Mouse (Mus musculus): ENCODE data around the gene Gm20388. TPM values are rescaled to one million over a fixed set of nuclear protein-coding genes. Genes with fewer than 3 reads are reported as not detected.
A peak's percentile ranks its signal among the peaks of the same experiment; 100 is the strongest.

Gm20388 gene
- polyA plus RNA-seq, 1 experiment from 2014 or later, result 1.7 TPM

DNA sequence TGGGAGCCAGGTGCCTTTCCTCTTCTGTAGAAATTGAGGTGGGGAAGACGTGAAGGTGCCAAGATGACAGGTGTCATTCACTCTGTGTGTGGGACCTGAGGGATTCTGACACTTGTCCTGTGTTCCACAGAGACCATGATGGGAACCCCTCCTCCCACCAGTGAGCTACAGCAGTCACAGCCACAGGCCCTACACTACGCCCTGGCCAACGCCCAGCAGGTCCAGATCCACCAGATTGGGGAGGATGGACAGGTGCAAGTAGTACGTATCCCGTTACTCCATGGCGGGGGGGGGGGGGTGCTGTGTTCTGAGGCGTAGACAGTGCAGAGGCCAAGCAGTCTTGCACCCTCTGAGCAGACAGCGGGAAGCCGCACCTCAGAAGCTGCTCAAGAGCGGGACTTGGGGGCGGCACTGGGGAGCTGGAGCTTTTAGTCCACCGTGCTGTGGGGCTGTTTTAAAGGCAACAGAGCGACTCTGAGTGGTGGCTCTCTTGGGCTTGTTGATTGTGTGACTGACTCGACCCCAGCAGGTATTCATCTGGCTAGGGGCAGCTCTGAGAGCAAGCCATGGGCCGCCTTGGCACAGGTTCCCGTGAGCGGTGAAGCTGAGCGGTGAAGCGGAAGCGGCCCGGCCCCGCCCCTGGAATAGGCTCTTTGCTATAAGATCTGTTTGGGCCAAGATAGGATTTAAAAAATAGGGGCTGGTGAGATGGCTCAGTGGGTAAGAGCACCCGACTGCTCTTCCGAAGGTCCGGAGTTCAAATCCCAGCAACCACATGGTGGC lies 2095.0 kb downstream of the Gm20388 start:
- Histone ChIP-seq H3K36me3 (peaks cover 88% of the 10 kb centered on the region), H3K9me3 (no peaks in the 10 kb centered on the region)

GRCm38 (mm10) chr8:122006688-122007484 lies 2096.2 kb downstream of the Gm20388 start:
- H3K27ac ChIP-seq, result no peak overlapping the region
- H3K36me3 ChIP-seq, result peaks cover 87% of the 10 kb centered on the region
- no peaks in the 10 kb centered on the region for H3K27me3 ChIP-seq (ENCODE audit: insufficient read depth, poor library complexity, severe bottlenecking)
- peaks cover 12% of the 10 kb centered on the region; the same call in 1 of the 2 replicates for H3K4me1 ChIP-seq (replicated peaks)
- no peak for DNase-seq (ENCODE audit: low spot score)
- no peak overlapping the region for H3K4me3 ChIP-seq
- WGBS, result 94% methylated on average over 13 of the region's 13 CpGs
- H3K9me3 ChIP-seq, result no peaks in the 10 kb centered on the region

More for the DNA sequence above, 2095.0 kb downstream of the Gm20388 start:
- H3K4me1 ChIP-seq (replicated peaks), result peaks cover 8% of the 10 kb centered on the region; the same call in 1 of the 2 replicates
- no peak overlapping the region for H3K27ac ChIP-seq
- no peaks in the 10 kb centered on the region for H3K27me3 ChIP-seq (ENCODE audit: insufficient read depth, poor library complexity, severe bottlenecking)
- WGBS, result 87% methylated on average over 25 of the region's 25 CpGs
- no peak overlapping the region for H3K4me3 ChIP-seq
- DNase-seq (ENCODE audit: low spot score), result no peak

DNA sequence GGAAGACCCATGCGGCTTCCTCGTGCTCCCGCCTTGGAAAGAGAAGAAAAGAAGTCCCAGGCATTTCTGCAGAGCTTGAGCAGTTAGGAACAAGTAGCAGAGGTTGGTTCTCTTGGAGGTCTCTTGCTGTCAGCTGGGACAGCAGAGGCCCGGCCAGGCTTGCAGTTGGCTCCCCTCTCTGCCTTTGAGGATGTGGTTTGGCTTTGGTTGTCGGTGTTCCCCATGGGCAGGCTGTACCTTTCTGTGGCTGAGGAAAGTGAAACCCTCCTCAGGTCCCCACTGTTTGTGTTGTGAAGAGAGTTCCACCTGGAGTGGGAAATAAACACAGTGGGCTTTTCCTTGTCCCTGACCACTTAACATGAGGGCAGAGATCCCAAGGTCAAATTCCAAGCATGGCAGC lies 2097.8 kb downstream of the Gm20388 start:
- 85% methylated on average over 5 of the region's 5 CpGs for WGBS
- DNase-seq (ENCODE audit: low spot score), result no peak
- Histone ChIP-seq H3K27ac (no peak overlapping the region), H3K27me3 (ENCODE audit: insufficient read depth, poor library complexity, severe bottlenecking) (no peaks in the 10 kb centered on the region), H3K36me3 (peaks cover 87% of the 10 kb centered on the region), H3K4me3 (no peak overlapping the region), H3K4me1 (replicated peaks) (peaks cover 12% of the 10 kb centered on the region; the same call in 1 of the 2 replicates), H3K9me3 (no peaks in the 10 kb centered on the region)

GRCm38 (mm10) chr8:122010638-122011037 lies 2100.0 kb downstream of the Gm20388 start:
- Histone ChIP-seq H3K27ac (no peak overlapping the region), H3K4me1 (replicated peaks) (peaks cover 9% of the 10 kb centered on the region; the same call in 1 of the 2 replicates), H3K36me3 (peaks cover 86% of the 10 kb centered on the region), H3K27me3 (ENCODE audit: insufficient read depth, poor library complexity, severe bottlenecking) (no peaks in the 10 kb centered on the region), H3K4me3 (no peak overlapping the region), H3K9me3 (no peaks in the 10 kb centered on the region)
- DNase-seq (ENCODE audit: low spot score), result no peak
- 89% methylated on average over 5 of the region's 5 CpGs for WGBS

GRCm38 (mm10) chr8:122011066-122011588 lies 2100.5 kb downstream of the Gm20388 start:
- Histone ChIP-seq H3K4me1 (replicated peaks) (peaks cover 9% of the 10 kb centered on the region; the same call in 1 of the 2 replicates), H3K4me3 (no peak overlapping the region), H3K36me3 (peaks cover 88% of the 10 kb centered on the region), H3K27me3 (ENCODE audit: insufficient read depth, poor library complexity, severe bottlenecking) (no peaks in the 10 kb centered on the region), H3K9me3 (no peaks in the 10 kb centered on the region), H3K27ac (no peak overlapping the region)
- whole genome bisulfite sequencing, result 68% methylated on average over 7 of the region's 7 CpGs
- no peak for DNase-seq (ENCODE audit: low spot score)

DNA sequence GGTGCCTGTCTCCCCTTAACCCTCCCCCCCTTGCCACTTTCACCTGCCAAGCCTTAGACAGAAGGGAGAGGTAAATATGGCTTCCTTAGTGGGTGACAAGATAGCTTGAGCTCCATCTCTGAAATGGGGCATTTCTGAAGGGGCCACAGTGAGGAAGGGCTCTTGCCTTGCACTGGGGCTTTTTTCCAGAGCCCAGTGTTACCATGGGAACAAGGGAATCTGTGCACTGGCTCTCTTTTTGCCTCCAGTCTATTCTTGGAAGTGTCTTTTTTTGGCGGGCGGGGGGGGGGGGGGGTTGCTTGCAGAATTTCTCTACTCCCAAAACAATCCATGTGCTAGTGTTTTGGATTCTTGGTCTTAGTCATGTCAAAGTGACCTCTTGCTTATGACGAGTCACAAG lies 2104.0 kb downstream of the Gm20388 start:
- no peak overlapping the region for H3K27ac ChIP-seq
- WGBS, result 76% methylated on average over 3 of the region's 3 CpGs

DNA sequence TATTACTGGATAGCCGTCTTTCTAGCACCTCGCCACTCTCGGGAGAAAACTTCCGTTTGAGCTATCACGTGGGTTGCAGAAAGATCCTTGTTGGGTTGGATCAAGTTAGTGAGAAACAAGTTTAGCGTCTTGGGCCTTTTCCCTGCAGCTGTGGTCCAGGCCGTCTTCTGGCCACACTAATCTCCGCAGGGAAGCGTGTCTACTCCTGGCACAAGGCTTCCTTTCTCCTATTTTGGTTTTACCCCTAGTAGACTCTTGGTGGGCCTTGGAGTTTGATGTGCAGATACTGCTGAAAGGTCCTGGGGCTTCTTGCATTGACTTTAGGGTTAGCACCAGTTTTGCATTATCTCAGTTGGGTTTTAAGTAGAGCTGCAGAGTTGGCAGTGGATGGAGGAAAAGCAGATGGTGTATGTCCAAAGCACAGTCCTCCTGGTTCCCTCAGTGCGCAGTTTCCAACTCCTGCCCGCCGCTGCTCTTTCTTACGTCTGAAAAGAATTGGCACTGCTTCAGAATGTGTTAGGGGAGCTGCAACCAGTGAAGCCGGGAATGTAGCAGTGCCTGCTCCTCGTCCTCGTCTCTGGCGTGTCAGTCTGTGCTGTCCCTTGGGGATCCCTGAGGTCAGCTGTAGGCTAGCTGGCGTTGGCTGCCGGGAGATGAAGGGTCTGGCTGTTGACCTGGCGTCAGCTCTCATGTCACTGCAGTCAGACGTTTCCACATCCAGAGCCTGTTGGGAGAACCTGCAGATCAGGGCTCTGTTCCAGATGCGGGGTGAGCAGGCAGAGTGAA lies 2107.6 kb downstream of the Gm20388 start:
- 76% methylated on average over 22 of the region's 22 CpGs for WGBS
- H3K36me3 ChIP-seq, result peaks cover 88% of the 10 kb centered on the region
- no peak overlapping the region for H3K27ac ChIP-seq

More for the DNA sequence above, 2104.0 kb downstream of the Gm20388 start:
- H3K27me3 ChIP-seq (ENCODE audit: insufficient read depth, poor library complexity, severe bottlenecking), result no peaks in the 10 kb centered on the region
- peaks cover 87% of the 10 kb centered on the region for H3K36me3 ChIP-seq
- no peaks in the 10 kb centered on the region for H3K9me3 ChIP-seq
- H3K4me1 ChIP-seq (replicated peaks), result peaks cover 17% of the 10 kb centered on the region
- no peak for DNase-seq (ENCODE audit: low spot score)
- no peak overlapping the region for H3K4me3 ChIP-seq

DNA sequence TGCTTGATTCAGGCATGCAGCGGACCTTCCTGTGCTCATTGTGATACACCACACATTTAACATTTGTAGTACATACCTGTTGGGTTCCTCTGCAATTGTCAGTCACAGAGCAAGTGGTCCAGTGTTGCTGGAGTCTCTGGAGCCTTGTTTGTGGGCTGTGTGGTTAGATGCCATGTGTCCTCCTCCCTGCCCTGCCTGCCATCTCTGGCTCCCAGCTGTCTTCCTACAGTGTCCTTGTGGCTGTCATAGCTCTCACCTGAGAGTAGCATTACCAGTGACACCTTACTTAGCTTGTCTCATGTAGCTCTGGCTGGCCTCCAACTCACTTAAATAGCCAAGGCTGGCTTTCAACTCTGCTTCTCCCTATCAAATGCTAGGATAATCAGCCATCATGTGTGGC lies 2108.5 kb downstream of the Gm20388 start:
- no peak for DNase-seq (ENCODE audit: low spot score)
- Histone ChIP-seq H3K27me3 (ENCODE audit: insufficient read depth, poor library complexity, severe bottlenecking) (no peaks in the 10 kb centered on the region), H3K4me3 (no peak overlapping the region), H3K4me1 (replicated peaks) (peaks cover 21% of the 10 kb centered on the region), H3K27ac (no peak overlapping the region), H3K36me3 (peaks cover 90% of the 10 kb centered on the region), H3K9me3 (no peaks in the 10 kb centered on the region)
- 96% methylated on average over 1 of the region's 1 CpGs for WGBS

More for the DNA sequence above, 2107.6 kb downstream of the Gm20388 start:
- H3K9me3 ChIP-seq, result no peaks in the 10 kb centered on the region
- H3K4me1 ChIP-seq (replicated peaks), result peaks cover 21% of the 10 kb centered on the region
- peak; percentile 18 for DNase-seq (ENCODE audit: low spot score)
- H3K4me3 ChIP-seq, result no peak overlapping the region
- H3K27me3 ChIP-seq (ENCODE audit: insufficient read depth, poor library complexity, severe bottlenecking), result no peaks in the 10 kb centered on the region

GRCm38 (mm10) chr8:122020050-122020771 lies 2109.6 kb downstream of the Gm20388 start:
- H3K4me3 ChIP-seq, result no peak overlapping the region
- H3K4me1 ChIP-seq (replicated peaks), result peaks cover 16% of the 10 kb centered on the region
- WGBS, result 83% methylated on average over 8 of the region's 8 CpGs
- no peaks in the 10 kb centered on the region for H3K27me3 ChIP-seq (ENCODE audit: insufficient read depth, poor library complexity, severe bottlenecking)
- H3K27ac ChIP-seq, result no peak overlapping the region
- peaks cover 97% of the 10 kb centered on the region for H3K36me3 ChIP-seq
- no peaks in the 10 kb centered on the region for H3K9me3 ChIP-seq
- no peak for DNase-seq (ENCODE audit: low spot score)

- Histone ChIP-seq H3K27ac (no peak overlapping the region), H3K4me1 (replicated peaks) (peaks cover 16% of the 10 kb centered on the region), H3K27me3 (ENCODE audit: insufficient read depth, poor library complexity, severe bottlenecking) (no peaks in the 10 kb centered on the region), H3K4me3 (no peak overlapping the region), H3K36me3 (peaks cover 98% of the 10 kb centered on the region), H3K9me3 (no peaks in the 10 kb centered on the region)
- DNase-seq (ENCODE audit: low spot score), result no peak
- WGBS, result 79% methylated on average over 2 of the region's 2 CpGs
Observed at GRCm38 (mm10) chr8:122021725-122022124, 2111.1 kb downstream of the Gm20388 start.

DNA sequence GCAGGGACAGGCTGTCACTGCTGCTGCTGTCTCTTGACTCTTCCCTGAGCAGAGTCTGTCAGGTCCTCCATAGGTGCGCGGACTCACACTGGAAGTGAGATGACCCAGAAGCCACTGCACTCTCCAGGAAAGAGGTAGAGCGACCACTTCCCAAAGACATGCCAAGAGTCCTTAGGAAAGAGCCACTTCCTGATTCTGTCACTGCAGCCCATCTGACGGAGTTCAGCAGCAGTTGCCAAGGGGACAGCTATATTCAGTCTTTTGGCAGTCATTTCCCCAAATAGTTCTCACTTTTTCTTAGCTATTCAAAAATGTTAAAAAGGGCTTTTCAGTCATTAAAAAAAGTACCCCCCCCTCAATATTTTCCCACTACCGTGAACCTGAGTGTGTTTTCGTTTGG lies 2111.6 kb downstream of the Gm20388 start:
- no peak overlapping the region for H3K4me3 ChIP-seq
- H3K27ac ChIP-seq, result no peak overlapping the region
- no peaks in the 10 kb centered on the region for H3K9me3 ChIP-seq
- no peak for DNase-seq (ENCODE audit: low spot score)
- peaks cover 16% of the 10 kb centered on the region for H3K4me1 ChIP-seq (replicated peaks)
- WGBS, result 88% methylated on average over 6 of the region's 6 CpGs
- peaks cover 98% of the 10 kb centered on the region for H3K36me3 ChIP-seq
- H3K27me3 ChIP-seq (ENCODE audit: insufficient read depth, poor library complexity, severe bottlenecking), result no peaks in the 10 kb centered on the region

DNA sequence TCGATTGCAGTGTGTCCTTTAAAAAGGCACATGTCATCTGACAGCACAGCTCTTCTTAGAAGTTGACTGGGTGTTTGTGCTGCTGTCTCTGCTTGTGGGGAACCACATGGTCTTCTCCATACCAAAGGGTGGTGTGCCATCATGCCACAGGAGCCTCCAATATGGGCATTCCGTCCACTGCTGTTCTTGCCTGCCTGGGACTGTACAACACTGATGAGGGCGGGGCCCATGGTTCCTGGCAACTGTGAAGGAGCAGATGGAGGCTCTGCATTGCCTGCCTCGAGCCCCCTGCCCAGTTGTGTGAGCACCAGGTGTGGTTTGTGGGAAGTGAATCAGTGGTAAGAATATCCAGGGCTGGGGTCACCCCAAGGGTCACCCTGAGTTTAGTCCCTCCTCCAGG lies 2112.1 kb downstream of the Gm20388 start:
- peaks cover 94% of the 10 kb centered on the region for H3K36me3 ChIP-seq
- 85% methylated on average over 4 of the region's 4 CpGs for WGBS
- peaks cover 16% of the 10 kb centered on the region for H3K4me1 ChIP-seq (replicated peaks)
- no peak overlapping the region for H3K4me3 ChIP-seq
- no peak overlapping the region for H3K27ac ChIP-seq
- no peaks in the 10 kb centered on the region for H3K27me3 ChIP-seq (ENCODE audit: insufficient read depth, poor library complexity, severe bottlenecking)
- H3K9me3 ChIP-seq, result no peaks in the 10 kb centered on the region
- no peak for DNase-seq (ENCODE audit: low spot score)

Measured in hindbrain, embryonic 10.5 days (tissue).